Mouse (Mus musculus): Measurements from ENCODE around the gene Gm45213.

GRCm38 (mm10) chr7:66107206-66107605 lies 63.8 kb downstream of the Gm45213 start:
- TF ChIP-seq CTCF (IDR thresholded peaks at IDR 0.05; ENCODE audit: low read depth, low read length) (no peak), POLR2A (IDR thresholded peaks at IDR 0.05; ENCODE audit: extremely low read depth, insufficient read depth, low read length) (no peak)
